Mouse (Mus musculus): ENCODE measurements around the gene Hsd17b11.
"Not testable (repeated sequence)": the region's sequence is repeated elsewhere in the genome, so short reads cannot be mapped to it uniquely, and the experiment has no call there.

Gene Hsd17b11

DNA sequence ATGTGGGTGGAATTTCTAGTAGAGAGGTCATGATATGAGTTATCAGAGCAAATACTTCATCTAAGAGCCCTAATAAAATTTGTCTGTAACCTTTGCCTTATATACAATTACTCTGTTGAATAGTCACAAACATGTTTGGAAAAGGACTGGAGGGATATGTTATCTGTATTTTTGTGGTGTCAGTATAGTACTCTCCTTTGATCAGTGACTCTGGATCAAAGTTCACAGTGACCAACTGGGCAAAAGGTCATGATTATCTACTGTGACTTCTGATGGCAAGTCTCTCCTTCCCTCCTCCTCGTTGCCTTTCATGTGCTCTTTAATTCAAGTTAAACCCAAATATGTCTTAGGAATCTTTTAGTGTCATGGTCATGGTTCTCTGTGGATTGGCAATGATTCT lies 14.1 kb upstream of the Hsd17b11 start:
- DNase-seq (ENCODE audit: low read depth, low spot score), result no peak

DNA sequence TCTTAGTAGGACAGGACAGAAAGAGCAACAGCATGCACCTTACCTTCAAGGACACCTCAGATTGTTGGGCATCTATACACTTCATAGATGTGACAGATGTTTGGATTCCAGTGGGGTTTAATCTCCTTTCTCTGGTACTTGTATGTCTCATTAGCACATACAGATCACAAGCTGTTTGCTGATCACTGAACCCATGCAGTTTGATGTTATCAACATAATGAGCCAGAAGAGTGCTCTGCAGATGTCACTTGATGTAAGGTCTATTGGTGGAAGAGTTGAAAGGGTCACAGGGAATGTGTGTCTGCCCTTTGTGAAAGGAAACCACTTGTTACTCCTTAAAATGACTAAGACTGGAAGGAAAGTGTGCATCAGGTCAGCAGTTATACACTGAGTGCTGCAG lies 13.3 kb upstream of the Hsd17b11 start:
- DNase-seq (ENCODE audit: low read depth, low spot score), result no peak

DNA sequence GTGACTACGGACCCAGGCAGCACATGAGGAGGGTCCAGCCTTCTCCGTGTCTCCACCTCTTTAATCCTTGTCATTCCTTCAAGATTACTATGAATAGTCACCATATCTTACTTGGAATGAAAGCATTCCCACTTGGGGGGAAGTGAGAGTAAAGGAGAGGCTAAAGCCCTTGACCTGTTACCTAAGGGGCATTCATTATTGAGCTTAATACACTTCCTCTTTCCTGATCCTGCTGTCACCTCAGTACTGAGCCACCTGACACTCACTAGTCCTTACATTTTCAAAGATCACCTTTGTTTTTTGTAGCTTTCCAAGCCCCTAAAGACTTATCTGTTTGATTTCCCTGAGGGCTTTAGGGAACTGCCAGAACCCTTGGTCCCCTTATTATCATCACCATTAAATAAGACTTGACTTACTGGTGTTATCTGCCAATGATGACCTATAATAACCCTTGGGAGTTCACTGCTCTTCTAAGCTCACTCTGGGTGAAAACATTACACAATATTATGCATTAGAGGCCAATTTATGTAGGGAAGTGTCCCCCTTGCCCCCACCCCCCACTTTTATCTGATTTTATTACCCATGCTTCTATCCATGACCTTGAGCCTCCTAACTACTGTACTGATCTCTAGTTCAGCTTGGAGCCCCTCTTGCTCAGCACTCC lies 10.8 kb upstream of the Hsd17b11 start:
- no peak for DNase-seq (ENCODE audit: low read depth, low spot score)

DNA sequence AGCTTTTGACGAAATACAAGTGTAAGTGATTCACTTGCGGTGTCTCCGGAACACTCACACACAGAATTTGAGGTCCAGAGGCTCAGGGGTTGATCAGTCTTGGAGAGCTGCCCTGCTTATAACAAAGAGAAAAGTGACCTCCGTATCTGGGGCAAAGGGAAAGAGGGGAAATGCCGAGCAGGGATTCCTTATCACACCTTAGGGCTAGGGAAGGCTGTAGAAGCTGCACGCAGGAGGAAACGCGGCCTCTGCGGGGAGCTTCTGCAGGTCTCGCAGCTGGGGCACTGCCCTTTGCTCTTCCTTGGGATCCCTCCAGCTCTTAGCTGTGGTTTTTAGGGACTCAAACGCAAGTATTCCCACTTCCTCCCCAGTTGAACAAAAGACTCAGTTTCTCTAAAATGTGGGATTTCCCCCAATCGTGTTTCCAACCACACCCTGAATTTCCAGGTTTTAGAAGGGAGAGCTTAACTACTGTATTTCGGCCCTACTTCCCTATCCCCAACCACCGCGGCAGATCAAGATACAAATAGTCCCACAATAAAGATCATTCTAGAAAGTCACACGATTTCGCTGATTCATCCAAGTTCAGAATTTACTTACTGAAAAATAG lies 3.6 kb upstream of the Hsd17b11 start:
- no peak for DNase-seq (ENCODE audit: low read depth, low spot score)

DNA sequence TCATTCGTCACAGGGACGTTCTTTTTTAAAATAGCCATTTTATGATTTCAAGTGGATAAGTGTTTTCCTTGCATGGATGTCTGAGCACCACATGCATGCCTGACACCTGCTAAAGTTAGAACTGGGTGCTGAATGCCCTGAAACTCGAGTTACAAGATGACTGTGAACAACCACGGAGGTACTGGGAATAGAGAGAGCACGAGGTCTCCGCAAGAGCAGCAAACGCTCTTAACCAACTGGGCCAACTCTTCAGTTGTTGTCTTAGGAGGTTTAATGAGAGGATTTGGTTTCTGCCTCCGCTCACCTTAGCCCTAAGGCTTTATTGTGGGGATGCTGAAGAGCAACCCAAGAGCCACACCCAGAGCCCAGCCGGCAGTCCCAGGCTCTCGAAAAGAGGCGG lies 3.0 kb upstream of the Hsd17b11 start:
- no peak for DNase-seq (ENCODE audit: low read depth, low spot score)

DNA sequence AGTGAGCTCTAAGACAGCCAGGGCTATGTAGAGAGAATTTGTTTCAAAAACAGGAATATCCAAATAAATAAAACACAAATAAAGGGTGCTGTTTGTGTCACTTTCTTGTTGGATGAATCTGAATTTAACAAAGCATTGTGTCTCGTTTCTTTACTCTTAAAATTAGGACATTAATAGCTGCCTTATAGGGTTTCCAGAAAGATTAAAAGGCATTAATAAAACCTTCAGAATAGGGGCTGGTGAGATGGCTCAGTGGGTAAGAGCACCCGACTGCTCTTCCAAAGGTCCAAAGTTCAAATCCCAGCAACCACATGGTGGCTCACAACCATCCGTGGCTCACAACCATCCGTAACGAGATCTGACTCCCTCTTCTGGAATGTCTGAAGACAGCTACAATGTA lies 2.5 kb upstream of the Hsd17b11 start:
- not testable (repeated sequence) for DNase-seq (ENCODE audit: low read depth, low spot score)

DNA sequence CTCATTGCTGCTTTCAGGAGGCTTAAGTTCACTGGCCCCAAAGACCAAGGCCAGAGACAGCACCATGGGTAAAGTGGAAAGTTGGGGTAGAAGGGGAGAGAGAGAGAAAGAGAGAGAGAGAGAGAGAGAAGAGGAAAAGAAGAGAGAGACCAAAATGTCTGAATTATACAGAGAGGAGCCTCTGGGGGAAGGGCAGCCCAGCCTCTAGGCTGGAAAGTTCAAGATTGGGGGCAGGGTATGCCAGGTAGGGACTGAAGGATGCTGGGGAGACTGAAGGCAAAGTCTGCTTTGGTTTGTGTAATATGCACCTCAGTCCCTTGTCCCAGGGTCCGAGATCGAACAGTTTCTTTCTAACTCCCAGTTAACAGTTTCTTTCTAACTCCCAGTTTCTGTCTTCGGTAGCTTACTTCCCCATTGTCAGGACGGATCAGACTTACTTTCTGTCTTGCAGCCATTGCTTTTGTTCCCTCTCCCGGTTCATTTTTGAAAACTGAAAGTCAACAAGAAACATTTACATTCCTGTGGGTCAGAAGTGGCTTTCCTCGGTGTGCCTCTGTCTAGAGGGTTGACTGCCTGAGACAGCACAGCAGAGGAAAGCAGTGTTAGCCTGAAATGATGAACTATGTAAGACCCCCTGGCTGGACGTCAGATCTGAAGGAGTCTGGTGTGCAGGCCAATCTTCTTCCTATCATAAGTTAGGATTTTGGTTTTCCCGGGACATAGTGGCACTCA lies 1.7 kb upstream of the Hsd17b11 start:
- no peak for DNase-seq (ENCODE audit: low read depth, low spot score)

DNA sequence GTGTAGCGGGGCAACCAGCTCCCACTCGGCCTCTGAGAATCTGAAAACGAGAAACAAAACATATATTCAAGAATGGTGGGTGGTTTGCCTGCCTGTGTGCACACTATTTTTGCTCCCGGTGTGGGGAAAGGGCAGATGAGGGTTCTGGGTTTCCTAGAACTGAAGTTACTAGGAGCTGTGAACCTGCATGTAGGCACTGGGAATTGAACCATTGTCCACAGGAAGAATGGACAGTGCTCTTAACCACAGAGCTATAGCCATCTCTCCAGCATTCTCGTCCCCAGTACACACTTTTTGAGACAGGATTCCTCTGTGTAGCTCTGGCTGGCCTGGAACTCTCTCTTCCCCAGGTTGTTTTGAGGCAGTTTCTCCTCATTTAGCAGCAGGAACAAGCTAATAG lies 839 bp upstream of the Hsd17b11 start:
- no peak for DNase-seq (ENCODE audit: low read depth, low spot score)

DNA sequence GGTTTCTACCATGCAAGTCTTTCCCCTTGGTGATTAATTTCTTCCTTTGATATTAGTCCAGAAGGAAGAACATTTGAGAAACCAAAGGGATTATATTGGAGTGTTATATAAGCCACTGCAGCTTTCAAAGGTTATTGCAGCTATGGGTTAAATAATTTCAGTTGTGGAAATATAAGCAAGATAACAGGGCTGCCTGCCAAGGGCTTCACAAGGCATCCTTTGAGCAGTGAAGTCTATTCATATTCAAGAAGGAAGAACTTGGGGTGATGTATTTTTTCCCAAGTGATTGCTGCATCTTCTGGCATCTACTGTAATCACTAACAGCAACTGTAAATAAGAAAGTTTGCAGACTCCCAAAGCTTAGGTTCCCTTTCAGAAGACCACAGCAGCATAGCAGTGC lies 10.3 kb downstream of the Hsd17b11 start:
- DNase-seq (ENCODE audit: low read depth, low spot score), result no peak

DNA sequence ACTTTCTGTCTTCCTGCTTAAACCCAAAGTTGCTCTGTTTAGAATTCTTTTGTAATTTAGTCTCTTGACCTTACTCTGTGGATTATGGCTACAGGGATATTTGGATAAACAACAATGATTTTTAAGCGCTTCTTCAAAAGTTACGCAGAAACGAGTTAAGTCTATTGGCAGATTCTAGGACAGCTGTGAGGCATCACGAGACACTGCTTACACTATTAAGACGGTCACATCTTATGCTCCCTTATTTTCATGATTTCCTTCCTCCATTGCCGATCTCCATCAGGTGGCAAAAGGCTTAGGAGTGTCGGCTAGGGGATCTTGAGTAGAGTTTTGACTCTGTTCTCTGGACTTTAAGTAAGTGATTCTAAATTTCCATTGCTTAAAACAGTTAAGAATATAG lies 11.5 kb downstream of the Hsd17b11 start:
- no peak for DNase-seq (ENCODE audit: low read depth, low spot score)

DNA sequence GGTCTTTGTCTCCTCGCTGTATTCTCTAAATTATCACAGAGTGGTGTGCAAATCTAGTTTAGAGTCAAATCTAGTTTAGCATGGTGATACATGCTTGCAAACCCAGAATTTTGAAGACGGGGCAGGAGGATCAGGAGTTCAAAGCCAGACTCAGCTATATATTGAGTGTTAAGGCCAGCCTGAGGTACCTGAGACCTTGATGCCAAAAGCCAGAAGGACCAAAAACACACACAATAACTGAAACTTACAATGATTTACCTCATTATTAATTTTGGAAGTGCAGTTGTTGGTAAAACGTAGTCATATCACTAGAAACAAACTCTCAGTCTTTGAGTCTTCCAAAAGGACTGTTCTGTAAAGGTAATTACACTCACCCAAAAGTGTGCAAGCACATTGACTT lies 12.3 kb downstream of the Hsd17b11 start:
- DNase-seq (ENCODE audit: low read depth, low spot score), result no peak

DNA sequence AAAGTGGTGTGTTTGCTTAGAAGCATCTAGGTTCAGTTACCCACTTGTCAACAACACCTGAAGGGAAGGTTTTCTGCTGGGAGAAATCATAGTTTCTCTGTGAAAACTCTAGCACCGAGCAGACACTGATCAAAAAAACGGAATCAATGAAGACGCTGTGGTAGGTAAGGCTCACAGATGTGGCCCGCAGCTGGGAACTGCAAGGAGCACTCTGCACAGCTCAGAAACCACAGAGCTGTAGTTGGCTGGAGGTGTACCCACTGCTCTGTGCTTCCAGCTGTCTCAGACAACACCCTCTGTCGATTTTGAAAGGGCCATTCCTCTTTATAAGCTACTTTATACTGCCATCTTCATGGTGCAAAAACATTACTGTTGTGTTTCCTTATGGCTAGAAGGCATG lies 13.9 kb downstream of the Hsd17b11 start:
- no peak for DNase-seq (ENCODE audit: low read depth, low spot score)

DNA sequence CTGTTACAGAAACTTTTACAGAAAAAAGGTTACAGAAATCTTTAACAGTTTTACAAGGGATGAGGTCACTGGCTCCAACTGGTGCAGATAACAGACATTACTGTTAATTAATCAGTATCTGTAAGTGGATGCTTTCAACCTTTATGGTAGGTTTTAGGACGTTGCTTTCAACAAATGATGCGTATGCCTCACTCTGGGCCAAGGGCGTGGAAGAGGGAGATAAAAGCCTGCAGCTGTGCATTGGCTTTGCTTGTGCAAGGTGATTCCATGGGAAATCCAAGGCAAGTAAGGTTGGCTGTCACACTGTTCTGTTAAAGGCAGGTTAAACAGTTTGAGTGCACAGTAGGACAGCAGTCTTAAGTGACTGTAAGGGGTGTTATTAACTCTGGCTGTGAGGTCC lies 14.9 kb downstream of the Hsd17b11 start:
- no peak for DNase-seq (ENCODE audit: low read depth, low spot score)

DNA sequence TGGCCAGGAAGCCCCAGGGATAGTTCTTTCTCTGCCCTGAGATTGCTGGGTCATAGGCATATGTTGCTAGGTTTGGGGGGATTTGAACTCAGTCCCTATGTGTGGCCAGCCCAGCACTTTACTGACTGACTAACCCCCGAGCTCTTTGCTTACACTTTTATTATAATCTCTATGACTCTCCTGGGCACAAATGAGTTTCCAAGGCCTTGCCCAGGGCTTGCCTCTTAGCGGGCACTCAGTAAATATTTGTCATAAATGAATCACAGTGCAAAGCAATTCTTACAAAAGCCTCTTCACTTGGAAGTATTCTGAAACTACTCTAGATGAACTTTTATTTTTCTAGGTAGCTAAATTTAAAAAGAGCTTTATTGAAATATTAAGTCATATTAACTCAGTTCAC lies 17.8 kb downstream of the Hsd17b11 start:
- no peak for DNase-seq (ENCODE audit: low read depth, low spot score)

DNA sequence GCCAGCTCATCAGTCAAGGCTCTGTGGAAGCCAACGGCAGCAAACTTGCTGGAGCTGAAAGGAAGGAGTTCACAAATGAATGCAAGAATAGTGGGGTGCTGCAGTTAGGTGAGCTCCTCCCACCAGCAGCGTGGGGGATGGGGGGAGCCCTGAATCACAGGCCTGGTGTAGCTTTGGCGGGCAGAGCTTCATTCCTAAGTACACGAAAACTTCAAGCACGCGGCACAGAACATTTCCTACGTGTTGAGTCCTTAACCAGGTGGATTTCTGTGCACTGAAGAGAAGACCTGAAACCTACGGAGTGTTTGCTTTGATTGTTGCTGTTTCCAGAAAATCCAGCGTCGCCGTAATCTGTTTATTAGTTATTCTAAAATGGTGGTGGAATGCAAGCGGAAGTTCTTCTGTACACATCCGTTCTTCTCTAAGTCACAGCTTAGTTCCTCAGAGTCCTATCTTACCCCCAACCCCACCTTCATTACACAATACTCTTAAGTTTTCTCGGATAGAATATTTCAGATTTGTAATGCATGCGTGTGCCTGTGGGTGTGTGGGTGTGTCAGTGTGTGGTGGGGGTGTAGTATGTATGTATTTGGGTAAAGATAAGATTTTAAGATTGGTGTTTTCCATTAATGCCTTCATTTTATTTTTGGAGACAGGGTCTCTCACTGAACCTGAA lies 18.3 kb downstream of the Hsd17b11 start:
- DNase-seq (ENCODE audit: low read depth, low spot score), result no peak

DNA sequence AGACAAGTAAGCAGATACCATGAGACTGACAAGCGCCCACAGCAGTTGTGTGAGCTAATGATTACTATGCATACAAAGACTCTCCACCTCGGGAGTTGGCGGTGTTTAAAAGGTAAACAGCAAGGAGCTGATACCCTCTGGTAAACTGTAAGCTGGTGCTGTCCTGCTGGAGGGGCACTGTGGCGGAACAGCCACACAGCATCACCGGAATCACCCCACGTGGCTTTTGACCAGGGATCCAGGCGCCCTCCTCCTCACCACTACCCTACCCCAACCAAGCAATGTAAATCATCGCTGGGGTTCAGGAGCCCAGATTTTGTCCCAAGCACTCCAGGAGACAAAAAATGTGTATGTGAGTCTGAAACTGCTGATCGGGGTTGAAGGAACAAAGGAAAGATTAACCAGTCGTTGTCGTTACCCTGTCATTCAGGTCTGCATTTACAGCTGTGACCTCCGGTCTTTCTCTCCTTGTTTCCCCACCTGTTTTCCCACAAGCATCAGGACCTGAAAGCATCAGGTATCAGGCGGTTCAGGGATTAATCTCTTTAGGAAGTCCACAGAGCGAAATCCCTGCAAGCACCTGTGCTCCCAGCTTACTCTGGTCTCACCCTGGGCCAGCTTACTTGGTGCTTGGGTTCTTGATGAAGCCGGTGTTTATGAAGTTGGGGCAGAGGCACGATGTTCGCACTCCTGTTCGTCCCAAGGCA lies 19.0 kb downstream of the Hsd17b11 start:
- DNase-seq (ENCODE audit: low read depth, low spot score), result no peak

DNA sequence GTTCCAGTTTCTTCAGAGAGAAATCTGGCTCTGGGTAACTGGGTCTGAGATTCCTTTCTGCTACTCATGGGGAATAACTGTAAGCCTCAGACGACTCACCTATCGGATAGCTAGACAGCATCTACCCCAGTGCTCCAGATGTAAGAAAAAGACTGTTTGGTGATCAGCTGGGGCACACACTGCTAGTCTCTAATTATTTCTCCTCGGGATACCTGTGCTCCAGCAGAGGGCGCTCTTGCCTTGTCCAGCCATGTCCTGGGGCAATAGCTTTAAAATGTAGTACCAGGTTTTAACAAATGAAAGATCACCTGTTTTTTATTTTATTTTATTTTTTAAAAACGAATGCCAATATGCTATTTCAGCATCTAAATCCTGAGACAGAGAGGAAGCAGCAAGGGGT lies 22.0 kb downstream of the Hsd17b11 start:
- DNase-seq (ENCODE audit: low read depth, low spot score), result peak; percentile 90

DNA sequence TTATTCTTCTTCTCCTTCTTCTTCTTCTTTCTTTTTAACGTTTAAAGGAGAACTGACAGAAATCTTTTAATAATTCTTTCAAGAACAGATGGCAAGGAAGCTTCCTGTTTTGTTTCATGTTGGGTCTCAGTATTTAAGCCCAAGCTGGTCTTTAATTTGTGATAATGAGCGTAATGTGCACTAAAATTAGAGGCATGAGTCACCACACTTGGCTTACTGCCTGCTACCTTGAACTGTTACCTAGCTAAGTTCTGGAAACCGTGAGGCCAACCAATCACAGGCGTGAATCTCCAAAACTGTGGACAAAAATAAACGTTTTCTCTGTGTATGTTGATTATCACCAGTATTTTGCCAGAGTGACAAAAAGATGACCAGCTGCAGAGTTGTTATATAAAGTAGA lies 23.0 kb downstream of the Hsd17b11 start:
- no peak for DNase-seq (ENCODE audit: low read depth, low spot score)

DNA sequence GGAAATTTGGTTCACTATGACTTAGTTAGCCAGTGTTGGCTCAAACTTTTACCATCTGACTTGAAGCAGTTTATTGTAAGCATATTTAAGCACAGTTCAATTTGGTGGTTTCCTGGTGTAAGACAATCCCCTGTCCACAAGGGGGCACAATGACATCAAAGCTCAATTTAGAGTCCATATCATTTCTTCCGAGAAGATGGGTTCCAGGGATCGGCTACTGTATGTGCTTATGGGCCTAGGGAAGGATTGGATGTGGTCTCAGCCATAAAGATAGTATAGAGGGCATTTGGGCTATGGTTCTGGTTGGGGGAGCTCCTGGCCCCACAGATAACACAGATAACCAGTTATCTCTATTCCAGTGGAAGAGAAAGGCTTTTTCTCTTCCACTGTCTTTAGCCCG lies 26.5 kb downstream of the Hsd17b11 start:
- peak; percentile 56 for DNase-seq (ENCODE audit: low read depth, low spot score)

DNA sequence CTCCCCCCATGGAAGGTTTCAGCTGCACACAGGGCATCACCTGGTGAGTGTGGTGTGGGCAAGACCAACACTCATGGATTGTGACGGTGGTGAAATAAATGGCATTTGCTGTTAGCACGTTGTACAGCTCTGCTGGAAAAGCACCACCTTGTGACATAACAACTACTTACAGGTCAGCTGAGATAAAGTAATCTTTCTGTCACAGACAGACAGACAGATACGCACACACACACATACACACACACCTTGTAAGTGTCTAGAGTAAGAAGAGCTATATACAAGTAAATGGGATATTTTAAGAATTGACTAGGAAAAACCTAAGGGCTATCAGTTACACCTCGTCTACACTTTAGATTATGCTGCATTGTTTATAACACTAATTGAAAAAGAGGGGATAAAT lies 27.1 kb downstream of the Hsd17b11 start:
- DNase-seq (ENCODE audit: low read depth, low spot score), result no peak

DNA sequence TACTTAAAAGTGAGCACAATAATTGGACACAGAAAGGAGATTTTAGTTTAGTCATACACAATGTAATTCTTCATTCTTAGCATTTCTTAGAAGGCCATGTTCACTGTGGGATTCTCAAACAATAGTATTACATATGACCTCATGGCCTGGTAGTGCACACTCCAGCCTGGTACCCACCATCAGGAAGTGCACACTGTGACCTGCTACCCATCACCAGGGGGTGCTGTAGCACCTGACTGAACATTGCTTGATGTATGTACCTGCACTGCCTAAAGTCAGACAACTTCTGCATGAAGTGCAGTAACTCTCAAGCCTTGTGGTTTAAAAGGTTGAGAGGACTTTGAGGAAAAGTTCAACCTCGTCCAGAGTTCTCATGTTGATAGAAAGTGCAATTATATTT lies 28.1 kb downstream of the Hsd17b11 start:
- peak; percentile 53 for DNase-seq (ENCODE audit: low read depth, low spot score)

DNA sequence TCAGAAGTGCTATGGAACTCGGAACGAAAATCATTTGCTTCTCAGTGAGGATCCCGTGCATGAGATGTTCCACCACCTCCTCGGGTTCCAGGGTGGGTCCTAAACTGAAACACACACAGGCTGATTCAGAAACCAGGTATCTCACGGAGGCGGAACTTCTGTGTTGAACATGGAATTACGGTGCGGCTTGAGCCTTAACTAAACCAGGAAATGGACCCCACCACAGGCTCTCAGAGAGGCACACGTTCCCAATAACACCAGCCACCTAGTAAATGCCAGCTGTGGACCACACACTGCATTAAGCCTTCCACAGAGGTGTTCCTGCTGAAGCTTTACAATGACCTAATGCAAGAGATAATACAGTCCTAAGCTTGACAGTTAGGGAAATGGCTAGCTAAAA lies 28.9 kb downstream of the Hsd17b11 start:
- DNase-seq (ENCODE audit: low read depth, low spot score), result no peak
